Mouse (Mus musculus): ENCODE measurements around the gene Gm30083. TPM values are rescaled to one million over a fixed set of nuclear protein-coding genes. Genes with fewer than 3 reads are reported as not detected.

The Gm30083 gene
- polyA plus RNA-seq, 1 experiment, result not detected

DNA sequence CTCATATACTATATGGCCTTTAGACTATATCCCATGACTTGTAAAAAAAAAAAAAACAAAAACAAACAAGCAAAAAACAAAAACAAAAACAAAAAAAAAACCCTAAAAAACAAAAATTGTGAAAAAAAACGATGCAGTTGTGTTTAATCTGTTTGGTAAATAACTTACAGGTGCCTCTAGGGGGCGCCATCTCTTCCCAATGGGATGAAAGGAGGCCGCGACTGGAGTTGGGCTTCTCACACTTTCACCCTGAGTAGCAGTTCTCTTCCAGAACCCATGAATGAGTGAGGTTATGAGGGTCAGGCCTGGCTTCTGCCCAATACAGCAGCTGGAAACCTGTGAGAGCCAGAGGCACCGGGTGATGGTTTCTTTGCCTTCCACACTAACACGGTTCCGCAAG is 49.3 kb downstream of the Gm30083 start:
- Histone ChIP-seq H3K27ac (ENCODE audit: insufficient read depth, low read depth, low read length) (no peak overlapping the region), H3K27me3 (ENCODE audit: control insufficient read depth, insufficient read depth, low read length) (no peaks in the 10 kb centered on the region), H3K4me3 (ENCODE audit: low read depth, low read length) (no peak overlapping the region), H3K4me1 (ENCODE audit: control insufficient read depth, insufficient read depth, insufficient read length, low read length) (no peaks in the 10 kb centered on the region), H3K36me3 (ENCODE audit: control insufficient read depth, insufficient read depth, low read length) (no peaks in the 10 kb centered on the region)
- TF ChIP-seq POLR2A (IDR thresholded peaks at IDR 0.05; ENCODE audit: low read depth, low read length), result no peak
- no peak; the same call in 1 of the 2 replicates for TF ChIP-seq CTCF (IDR thresholded peaks at IDR 0.05; ENCODE audit: extremely low read depth, insufficient read length, insufficient replicate concordance, low read depth, low read length)
- 56% methylated on average over 7 of the region's 7 CpGs for WGBS

- WGBS, result 13% methylated on average over 9 of the region's 9 CpGs
- TF ChIP-seq CTCF (IDR thresholded peaks at IDR 0.05; ENCODE audit: extremely low read depth, insufficient read length, insufficient replicate concordance, low read depth, low read length) (peak; percentile 43; the same call in 1 of the 2 replicates), POLR2A (IDR thresholded peaks at IDR 0.05; ENCODE audit: low read depth, low read length) (no peak)
- H3K36me3 ChIP-seq (ENCODE audit: control insufficient read depth, insufficient read depth, low read length), result no peaks in the 10 kb centered on the region
- H3K27me3 ChIP-seq (ENCODE audit: control insufficient read depth, insufficient read depth, low read length), result no peaks in the 10 kb centered on the region
- H3K4me1 ChIP-seq (ENCODE audit: control insufficient read depth, insufficient read depth, insufficient read length, low read length), result no peaks in the 10 kb centered on the region
- H3K4me3 ChIP-seq (ENCODE audit: low read depth, low read length), result no peak overlapping the region
- H3K27ac ChIP-seq (ENCODE audit: insufficient read depth, low read depth, low read length), result no peak overlapping the region
Observed at GRCm38 (mm10) chr14:33959341-33959740, 55.6 kb downstream of the Gm30083 start.

DNA sequence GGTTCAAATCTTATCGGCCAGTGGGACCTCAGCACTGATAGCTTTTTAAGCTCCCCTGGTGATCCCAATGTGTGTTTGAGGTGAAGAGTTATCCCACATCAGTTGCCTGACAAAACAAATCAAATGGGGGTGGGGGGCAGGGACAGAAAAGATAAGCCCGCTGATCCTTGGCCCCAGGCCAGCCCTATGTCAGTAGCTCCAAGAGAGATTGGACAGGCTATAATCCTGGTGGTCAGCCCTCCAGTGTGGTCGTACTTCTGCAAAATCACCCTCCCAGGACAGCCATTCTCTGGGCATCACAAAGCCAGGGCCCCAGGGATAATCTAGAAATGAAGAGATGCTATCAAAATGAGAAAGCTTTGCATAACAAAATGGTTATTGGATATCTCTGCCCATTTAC is 56.1 kb downstream of the Gm30083 start:
- Histone ChIP-seq H3K4me3 (ENCODE audit: low read depth, low read length) (no peak overlapping the region), H3K36me3 (ENCODE audit: control insufficient read depth, insufficient read depth, low read length) (no peaks in the 10 kb centered on the region), H3K4me1 (ENCODE audit: control insufficient read depth, insufficient read depth, insufficient read length, low read length) (no peaks in the 10 kb centered on the region), H3K27ac (ENCODE audit: insufficient read depth, low read depth, low read length) (no peak overlapping the region), H3K27me3 (ENCODE audit: control insufficient read depth, insufficient read depth, low read length) (no peaks in the 10 kb centered on the region)
- TF ChIP-seq POLR2A (IDR thresholded peaks at IDR 0.05; ENCODE audit: low read depth, low read length) (no peak), CTCF (IDR thresholded peaks at IDR 0.05; ENCODE audit: extremely low read depth, insufficient read length, insufficient replicate concordance, low read depth, low read length) (no peak)
- WGBS, result 48% methylated on average over 3 of the region's 3 CpGs

DNA sequence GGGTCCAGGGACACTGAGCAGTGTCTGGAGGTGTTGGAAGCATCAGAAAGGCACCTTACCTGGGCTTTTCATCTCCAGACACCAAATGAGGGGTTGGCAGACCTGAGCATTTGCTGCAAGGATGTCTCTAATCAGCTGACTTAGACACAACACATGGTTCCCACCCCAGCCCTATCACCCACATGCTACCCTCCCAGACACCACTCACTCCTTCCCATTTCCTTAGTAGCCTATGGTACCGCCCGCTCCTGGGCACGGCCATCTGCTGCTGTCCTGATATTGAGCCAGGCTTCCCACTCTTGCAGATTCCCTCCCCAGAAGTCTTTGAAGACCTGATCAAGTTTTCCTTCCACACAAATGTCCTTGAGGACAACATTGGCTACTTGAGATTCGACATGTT is 56.8 kb downstream of the Gm30083 start:
- Histone ChIP-seq H3K27ac (ENCODE audit: insufficient read depth, low read depth, low read length) (no peak overlapping the region), H3K4me3 (ENCODE audit: low read depth, low read length) (no peak overlapping the region), H3K27me3 (ENCODE audit: control insufficient read depth, insufficient read depth, low read length) (no peaks in the 10 kb centered on the region), H3K4me1 (ENCODE audit: control insufficient read depth, insufficient read depth, insufficient read length, low read length) (no peaks in the 10 kb centered on the region), H3K36me3 (ENCODE audit: control insufficient read depth, insufficient read depth, low read length) (no peaks in the 10 kb centered on the region)
- WGBS, result 75% methylated on average over 4 of the region's 4 CpGs
- no peak for TF ChIP-seq POLR2A (IDR thresholded peaks at IDR 0.05; ENCODE audit: low read depth, low read length)
- no peak for TF ChIP-seq CTCF (IDR thresholded peaks at IDR 0.05; ENCODE audit: extremely low read depth, insufficient read length, insufficient replicate concordance, low read depth, low read length)

DNA sequence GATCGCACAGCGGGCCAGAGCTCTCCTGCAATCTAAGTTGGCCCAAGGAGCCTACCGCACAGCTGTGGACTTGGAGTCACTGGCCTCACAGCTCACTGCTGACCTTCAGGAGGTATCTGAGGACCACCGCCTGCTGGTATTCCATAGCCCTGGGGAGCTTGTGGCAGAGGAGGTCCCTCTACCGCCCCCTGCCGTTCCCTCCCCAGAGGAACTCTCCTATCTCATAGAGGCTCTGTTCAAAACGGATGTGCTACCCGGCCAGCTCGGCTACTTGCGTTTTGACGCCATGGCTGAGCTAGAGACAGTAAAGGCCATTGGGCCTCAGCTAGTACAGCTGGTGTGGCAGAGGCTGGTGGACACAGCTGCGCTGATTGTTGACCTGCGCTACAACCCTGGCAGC is 58.9 kb downstream of the Gm30083 start:
- H3K36me3 ChIP-seq (ENCODE audit: control insufficient read depth, insufficient read depth, low read length), result no peaks in the 10 kb centered on the region
- 66% methylated on average over 13 of the region's 13 CpGs for WGBS
- no peaks in the 10 kb centered on the region for H3K27me3 ChIP-seq (ENCODE audit: control insufficient read depth, insufficient read depth, low read length)
- no peak for TF ChIP-seq CTCF (IDR thresholded peaks at IDR 0.05; ENCODE audit: extremely low read depth, insufficient read length, insufficient replicate concordance, low read depth, low read length)
- H3K4me1 ChIP-seq (ENCODE audit: control insufficient read depth, insufficient read depth, insufficient read length, low read length), result no peaks in the 10 kb centered on the region
- H3K27ac ChIP-seq (ENCODE audit: insufficient read depth, low read depth, low read length), result no peak overlapping the region
- no peak overlapping the region for H3K4me3 ChIP-seq (ENCODE audit: low read depth, low read length)

- TF ChIP-seq CTCF (IDR thresholded peaks at IDR 0.05; ENCODE audit: extremely low read depth, insufficient read length, insufficient replicate concordance, low read depth, low read length) (no peak), POLR2A (IDR thresholded peaks at IDR 0.05; ENCODE audit: low read depth, low read length) (no peak)
- no peaks in the 10 kb centered on the region for H3K27me3 ChIP-seq (ENCODE audit: control insufficient read depth, insufficient read depth, low read length)
- WGBS, result 82% methylated on average over 5 of the region's 5 CpGs
- H3K4me3 ChIP-seq (ENCODE audit: low read depth, low read length), result no peak within 1 kb of the TSS
- no peaks in the 10 kb centered on the region for H3K4me1 ChIP-seq (ENCODE audit: control insufficient read depth, insufficient read depth, insufficient read length, low read length)
- H3K36me3 ChIP-seq (ENCODE audit: control insufficient read depth, insufficient read depth, low read length), result no peaks in the 10 kb centered on the region
- no peak within 1 kb of the TSS for H3K27ac ChIP-seq (ENCODE audit: insufficient read depth, low read depth, low read length)
Observed at GRCm38 (mm10) chr14:33953761-33954160, 61.2 kb downstream of the Gm30083 start, which contains the start of gene Rbp3. Rbp3 (plus strand) TSS chr14:33954003.

DNA sequence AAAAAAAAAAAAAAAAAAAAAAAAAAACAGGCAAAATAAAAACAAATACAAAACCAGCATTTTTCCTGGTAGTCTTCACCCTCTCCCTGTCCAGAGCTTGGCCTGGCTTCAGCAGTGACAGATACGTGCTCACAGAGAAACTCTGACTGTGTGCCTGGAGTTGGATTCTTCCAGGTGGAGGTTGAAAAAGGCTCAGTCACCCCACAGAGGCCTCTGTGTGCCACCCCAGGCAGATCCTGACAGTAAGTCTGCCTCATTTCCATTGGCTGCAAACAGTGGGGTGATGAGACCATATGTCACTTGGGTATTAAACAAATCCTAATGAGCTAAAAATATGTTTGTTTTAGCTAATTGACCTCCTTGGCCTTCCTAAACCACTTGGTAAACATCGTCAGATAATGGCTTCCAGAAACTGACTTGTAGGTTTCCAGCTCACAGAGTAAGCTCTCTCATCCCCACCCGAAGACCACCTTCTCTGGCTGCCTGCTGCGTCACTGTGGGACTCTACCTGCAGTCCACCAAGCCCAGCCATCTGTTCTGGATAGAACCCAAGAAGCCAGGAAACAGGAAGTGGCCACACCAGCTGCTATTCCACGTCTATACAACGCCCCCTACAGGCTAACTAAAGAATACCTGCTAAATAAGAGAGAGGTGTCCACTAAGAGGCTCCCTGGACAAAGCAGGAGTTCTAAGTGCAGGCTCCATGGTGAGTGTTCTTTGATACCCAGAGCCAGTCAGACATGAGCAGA is 62.6 kb downstream of the Gm30083 start:
- Histone ChIP-seq H3K27ac (ENCODE audit: insufficient read depth, low read depth, low read length) (no peak overlapping the region), H3K27me3 (ENCODE audit: control insufficient read depth, insufficient read depth, low read length) (no peaks in the 10 kb centered on the region), H3K4me3 (ENCODE audit: low read depth, low read length) (no peak overlapping the region), H3K36me3 (ENCODE audit: control insufficient read depth, insufficient read depth, low read length) (no peaks in the 10 kb centered on the region), H3K4me1 (ENCODE audit: control insufficient read depth, insufficient read depth, insufficient read length, low read length) (no peaks in the 10 kb centered on the region)
- TF ChIP-seq CTCF (IDR thresholded peaks at IDR 0.05; ENCODE audit: extremely low read depth, insufficient read length, insufficient replicate concordance, low read depth, low read length) (no peak), POLR2A (IDR thresholded peaks at IDR 0.05; ENCODE audit: low read depth, low read length) (no peak)
- WGBS, result 37% methylated on average over 6 of the region's 6 CpGs
